Mouse (Mus musculus) limb, embryonic 10.5 days (tissue): ENCODE results near the gene Arpc2. TPM values are rescaled to one million over a fixed set of nuclear protein-coding genes. Genes with fewer than 3 reads are reported as not detected.
A peak's percentile ranks its signal among the peaks of the same experiment; 100 is the strongest.

Experiments used
- DNase-seq: peaks from one replicate; pipeline ENCODE4 v3.0.0-alpha.2; 2017; ENCODE audit warnings: low spot score
- H3K27ac ChIP-seq: fragments of 300-500 bp; sonication (generic); 2 replicates; pipeline ENCODE4 v1.5.1; 2016; ENCODE audit warnings: mild to moderate bottlenecking
- H3K27me3 ChIP-seq: fragments of 300-500 bp; sonication (generic); 2 replicates; pipeline ENCODE4 v1.6.1; 2016; ENCODE audit warnings: low read depth, mild to moderate bottlenecking; ENCODE audit not compliant: poor library complexity, severe bottlenecking
- H3K36me3 ChIP-seq: fragments of 300-500 bp; sonication (generic); 2 replicates; pipeline ENCODE4 v1.6.1; 2016; ENCODE audit warnings: mild to moderate bottlenecking, moderate library complexity
- H3K4me1 ChIP-seq: fragments of 300-500 bp; sonication (generic); 2 replicates; pipeline ENCODE4 v1.6.1; 2016
- H3K4me3 ChIP-seq: fragments of 300-500 bp; sonication (generic); 2 replicates; pipeline ENCODE4 v1.5.1; 2016; ENCODE audit warnings: mild to moderate bottlenecking, moderate library complexity
- H3K9me3 ChIP-seq: fragments of 300-500 bp; sonication (generic); replicated peaks from 2 replicates; pipeline ENCODE4 v1.6.1; 2016; ENCODE audit warnings: mild to moderate bottlenecking
- WGBS: fragments of 180-500 bp; shearing (Covaris S2); methylation state at CpG from one replicate; pipeline ENCODE4 v1.1.7; 2016; 5-methylcytosine and 5-hydroxymethylcytosine counted together
- polyA plus RNA-seq: library from polyadenylated mRNA; unstranded; fragments of >200 nt; fragmentation: Nextera tagmentation; extraction: Ambion mirVana; gene quantifications from 2 replicates; pipeline ENCODE4 v1.2.1, GENCODE M21; 2016

Gene Arpc2
- polyA plus RNA-seq, 1 experiment from 2014 or later: 355 TPM

DNA sequence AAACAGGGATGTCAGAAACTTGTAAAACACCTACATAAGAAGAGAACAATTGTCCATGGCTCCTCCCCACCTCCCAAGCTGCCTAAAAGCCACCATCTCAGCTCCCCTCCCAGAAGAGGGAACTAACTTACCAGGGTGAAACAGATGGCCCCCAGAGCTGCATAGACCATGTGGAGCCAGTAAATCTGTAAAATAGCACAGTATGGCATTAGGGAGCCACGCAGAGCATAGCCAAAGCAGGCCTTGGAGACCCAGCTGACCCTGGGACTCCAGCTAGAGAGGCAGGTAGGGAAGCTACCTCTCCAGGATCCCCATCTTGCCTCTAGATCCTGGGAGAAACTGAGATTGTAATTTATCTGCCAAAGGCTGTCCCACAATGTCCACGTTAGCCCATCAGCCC lies 53.9 kb downstream of the Arpc2 start:
- Histone ChIP-seq H3K36me3 (peaks cover 68% of the 10 kb centered on the region), H3K4me1 (peaks cover 16% of the 10 kb centered on the region)
- WGBS: 74% methylated on average over 2 of the region's 2 CpGs

DNA sequence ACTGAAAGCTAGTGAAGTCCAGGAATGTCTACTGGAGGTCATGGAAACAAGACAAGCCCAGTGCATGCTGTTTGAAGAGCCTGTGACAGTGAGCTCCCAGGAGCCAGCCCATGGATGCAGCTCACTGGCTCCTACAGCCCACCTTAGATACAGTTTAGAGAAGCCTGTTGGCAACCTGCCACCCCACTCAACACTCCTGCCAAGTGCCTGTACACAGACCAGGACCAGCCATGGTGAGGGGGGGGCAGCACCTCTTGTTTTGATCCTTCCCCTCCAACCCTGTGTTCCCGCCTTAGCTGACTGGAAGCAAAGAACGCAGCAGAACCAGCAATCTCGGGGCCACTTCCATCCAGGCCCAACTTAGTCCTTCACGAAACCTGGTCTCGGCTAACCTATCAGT lies 54.3 kb downstream of the Arpc2 start:
- H3K27me3 ChIP-seq: no peaks in the 10 kb centered on the region
- peaks cover 68% of the 10 kb centered on the region for H3K36me3 ChIP-seq
- H3K27ac ChIP-seq: no peak overlapping the region
- 92% methylated on average over 5 of the region's 5 CpGs for WGBS
- no peaks in the 10 kb centered on the region for H3K9me3 ChIP-seq
- H3K4me3 ChIP-seq: no peak overlapping the region
- H3K4me1 ChIP-seq: peaks cover 20% of the 10 kb centered on the region
- no peak for DNase-seq

More for the DNA sequence above, 53.9 kb downstream of the Arpc2 start:
- Histone ChIP-seq H3K4me3 (no peak overlapping the region), H3K27me3 (no peaks in the 10 kb centered on the region), H3K27ac (no peak overlapping the region), H3K9me3 (no peaks in the 10 kb centered on the region)
- DNase-seq: no peak

GRCm38 (mm10) chr1:74292331-74293020 lies 56.6 kb downstream of the Arpc2 start:
- Histone ChIP-seq H3K36me3 (peaks cover 67% of the 10 kb centered on the region), H3K9me3 (no peaks in the 10 kb centered on the region), H3K4me3 (no peak overlapping the region), H3K4me1 (peaks cover 26% of the 10 kb centered on the region), H3K27ac (no peak overlapping the region), H3K27me3 (no peaks in the 10 kb centered on the region)
- no peak for DNase-seq
- WGBS: 88% methylated on average over 11 of the region's 11 CpGs

DNA sequence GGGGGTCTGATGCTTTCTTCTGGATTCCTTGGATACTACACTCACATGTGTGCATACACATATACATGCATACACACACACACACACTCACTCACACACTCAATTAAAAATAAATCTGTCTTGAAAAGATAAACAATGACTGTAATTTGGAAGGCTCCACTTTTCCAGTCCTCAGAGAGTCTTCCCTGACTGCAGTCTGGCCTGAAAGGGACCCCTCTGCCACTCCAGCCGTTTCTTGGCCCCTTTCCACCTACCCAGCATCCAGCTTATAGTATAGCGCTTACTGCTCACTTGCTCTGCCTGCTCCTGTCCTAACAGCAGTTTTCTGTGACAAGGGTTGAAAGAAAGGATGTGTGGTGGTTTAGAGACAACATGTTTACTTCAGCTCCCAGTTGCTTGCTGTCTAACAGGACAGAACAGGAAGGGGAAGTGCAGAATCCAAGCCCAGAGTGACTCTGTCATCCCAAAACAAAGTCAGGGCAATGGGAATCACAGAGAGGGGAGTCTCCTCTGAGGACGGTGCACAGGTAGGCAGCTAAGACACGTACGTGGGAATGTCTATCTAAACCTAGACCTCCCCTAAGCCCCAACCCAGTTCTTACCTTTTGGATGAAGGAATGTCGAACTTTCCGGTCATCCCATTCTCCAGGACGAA lies 57.5 kb downstream of the Arpc2 start:
- H3K9me3 ChIP-seq: no peaks in the 10 kb centered on the region
- H3K4me3 ChIP-seq: no peak overlapping the region
- H3K4me1 ChIP-seq: peaks cover 26% of the 10 kb centered on the region
- DNase-seq: no peak
- no peak overlapping the region for H3K27ac ChIP-seq
- WGBS: 95% methylated on average over 8 of the region's 8 CpGs
- no peaks in the 10 kb centered on the region for H3K27me3 ChIP-seq
- peaks cover 60% of the 10 kb centered on the region for H3K36me3 ChIP-seq

DNA sequence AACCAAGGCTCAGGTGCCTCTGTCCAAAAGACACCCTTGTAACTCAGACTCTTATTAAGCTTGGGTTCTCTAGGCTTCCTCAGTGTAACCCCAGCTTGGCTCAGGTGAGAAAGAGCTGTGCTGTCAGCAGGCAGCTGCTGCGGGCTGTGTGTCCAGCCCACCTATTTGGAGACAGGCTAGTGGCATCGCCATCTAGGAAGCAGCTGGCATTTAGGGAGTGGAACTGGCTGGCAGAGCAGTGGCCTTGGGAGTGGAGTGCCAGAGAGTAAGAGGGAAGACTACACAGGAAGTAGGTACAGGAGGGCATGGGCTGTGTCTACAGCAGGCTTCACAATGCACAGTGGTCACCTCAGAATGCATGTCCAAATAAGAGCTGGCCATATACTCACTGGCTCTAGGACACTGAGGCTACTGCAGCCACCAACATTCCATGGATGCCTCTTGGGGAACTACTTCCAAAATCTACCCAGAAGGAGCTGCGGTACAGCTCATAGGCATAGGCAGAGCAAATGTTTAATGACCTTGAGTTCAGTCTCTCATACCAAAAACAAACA lies 58.3 kb downstream of the Arpc2 start:
- no peak for DNase-seq
- no peaks in the 10 kb centered on the region for H3K27me3 ChIP-seq
- H3K36me3 ChIP-seq: peaks cover 53% of the 10 kb centered on the region
- peaks cover 28% of the 10 kb centered on the region for H3K4me1 ChIP-seq
- 90% methylated on average over 3 of the region's 3 CpGs for WGBS
- 0 out of 2 replicates have a peak overlapping the region, but pooled peaks have one; percentile 27 for H3K27ac ChIP-seq
- no peaks in the 10 kb centered on the region for H3K9me3 ChIP-seq
- H3K4me3 ChIP-seq: no peak overlapping the region

DNA sequence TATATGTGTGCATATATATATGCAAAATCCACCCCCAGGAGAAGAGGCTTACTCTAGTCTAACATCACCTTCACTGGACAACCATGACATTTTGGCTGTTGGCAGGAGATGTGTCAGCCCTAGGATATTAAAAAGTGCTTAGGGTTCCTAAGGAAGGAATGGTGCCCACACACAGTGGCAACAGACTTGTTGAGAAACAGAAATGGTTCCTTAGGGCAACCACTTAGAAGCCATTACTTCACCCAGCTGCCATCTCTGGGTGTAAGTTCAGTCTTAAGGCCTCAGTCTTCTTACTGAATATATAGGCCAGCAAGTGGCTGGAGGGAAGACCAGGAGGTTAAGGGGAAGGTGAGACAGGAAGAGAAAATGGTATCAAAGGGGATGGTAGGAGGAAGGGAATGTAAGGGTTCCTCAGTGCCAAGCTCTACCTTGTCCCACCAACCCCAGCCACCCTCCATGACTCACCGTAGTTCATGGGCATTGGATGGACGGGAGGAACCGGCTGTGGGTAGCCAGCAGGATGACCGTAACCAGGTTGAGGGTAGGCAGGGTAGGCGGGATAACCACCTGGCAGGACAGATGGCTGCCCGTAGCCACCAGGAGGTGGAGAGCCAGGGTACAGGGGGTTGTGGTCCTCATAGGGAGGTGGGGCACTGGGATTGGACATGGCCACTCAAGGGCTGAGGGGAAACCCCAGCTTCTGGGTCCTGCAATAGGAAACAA lies 59.0 kb downstream of the Arpc2 start:
- Histone ChIP-seq H3K9me3 (no peaks in the 10 kb centered on the region), H3K36me3 (peaks cover 45% of the 10 kb centered on the region), H3K4me1 (peaks cover 30% of the 10 kb centered on the region), H3K27ac (peak overlapping the region; percentile 81), H3K27me3 (no peaks in the 10 kb centered on the region), H3K4me3 (peak overlapping the region; percentile 32; the same call in 1 of the 2 replicates)
- no peak for DNase-seq
- 93% methylated on average over 6 of the region's 6 CpGs for WGBS

- peaks cover 30% of the 10 kb centered on the region for H3K4me1 ChIP-seq
- H3K27ac ChIP-seq: peak overlapping the region; percentile 81
- peak; percentile 60 for DNase-seq
- H3K4me3 ChIP-seq: peak overlapping the region; percentile 32
- H3K27me3 ChIP-seq: no peaks in the 10 kb centered on the region
- no peaks in the 10 kb centered on the region for H3K9me3 ChIP-seq
- peaks cover 38% of the 10 kb centered on the region for H3K36me3 ChIP-seq
- WGBS: 20% methylated on average over 9 of the region's 9 CpGs
Measured at GRCm38 (mm10) chr1:74295456-74296171, 59.7 kb downstream of the Arpc2 start.

DNA sequence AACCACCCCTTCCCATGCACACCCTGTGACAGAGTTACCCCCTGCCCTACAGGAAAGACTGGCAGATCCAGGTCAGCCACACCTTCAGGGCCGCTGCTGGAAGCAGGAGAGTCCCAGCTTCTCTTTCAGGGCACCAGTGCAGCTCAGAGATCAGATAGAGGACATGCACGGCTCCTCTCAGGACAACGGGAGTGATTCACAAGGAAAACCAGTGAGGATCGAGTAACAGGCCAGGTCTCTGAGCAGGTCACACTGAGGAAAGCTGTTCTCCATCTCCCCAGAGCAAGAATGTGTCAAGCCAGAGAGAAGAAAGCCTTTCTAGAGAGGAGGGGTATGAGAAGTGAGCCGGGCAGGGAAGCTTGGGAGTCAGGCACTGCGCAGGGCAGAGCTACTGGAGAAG lies 60.6 kb downstream of the Arpc2 start:
- Histone ChIP-seq H3K4me1 (peaks cover 30% of the 10 kb centered on the region), H3K27ac (peak overlapping the region; percentile 81), H3K36me3 (peaks cover 30% of the 10 kb centered on the region), H3K27me3 (no peaks in the 10 kb centered on the region), H3K9me3 (no peaks in the 10 kb centered on the region), H3K4me3 (no peak overlapping the region)
- WGBS: 39% methylated on average over 6 of the region's 6 CpGs
- DNase-seq: no peak

GRCm38 (mm10) chr1:74297269-74297668 lies 61.4 kb downstream of the Arpc2 start:
- Histone ChIP-seq H3K9me3 (no peaks in the 10 kb centered on the region), H3K4me1 (peaks cover 30% of the 10 kb centered on the region), H3K36me3 (peaks cover 22% of the 10 kb centered on the region), H3K4me3 (no peak overlapping the region), H3K27ac (no peak overlapping the region; the same call in 1 of the 2 replicates), H3K27me3 (no peaks in the 10 kb centered on the region)
- WGBS: 57% methylated on average over 3 of the region's 3 CpGs
- DNase-seq: no peak

DNA sequence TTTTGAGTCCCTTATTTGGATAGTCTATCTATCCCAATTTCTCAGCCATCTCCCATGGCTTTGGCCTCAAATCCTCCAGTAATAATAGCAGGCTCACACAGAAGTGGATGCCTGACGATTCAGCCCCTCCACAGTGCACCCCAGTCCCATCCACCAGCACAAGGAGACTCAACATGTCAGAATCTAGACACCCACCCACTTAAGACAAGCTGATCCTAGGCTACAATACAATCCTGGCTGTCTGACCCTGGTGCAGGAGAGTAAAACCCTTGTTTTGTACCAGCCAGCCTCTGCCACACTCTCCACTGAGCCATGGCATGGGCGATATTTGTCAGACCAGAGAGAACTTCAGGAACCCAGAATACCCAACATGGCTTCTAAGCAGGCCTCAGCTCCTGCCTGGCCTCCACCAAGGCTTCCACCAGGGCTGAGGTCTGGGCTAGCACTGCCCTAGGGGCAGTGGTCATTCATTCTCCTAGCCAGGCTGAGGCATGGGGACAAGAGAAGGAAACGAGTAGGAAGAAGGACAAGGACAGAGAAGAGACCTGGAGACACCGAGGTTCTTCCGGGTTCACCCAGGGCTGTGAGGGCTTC lies 62.4 kb downstream of the Arpc2 start:
- peaks cover 14% of the 10 kb centered on the region for H3K36me3 ChIP-seq
- H3K9me3 ChIP-seq: no peaks in the 10 kb centered on the region
- H3K4me1 ChIP-seq: peaks cover 38% of the 10 kb centered on the region
- 87% methylated on average over 5 of the region's 5 CpGs for WGBS
- no peak for DNase-seq
- no peak overlapping the region for H3K4me3 ChIP-seq
- no peaks in the 10 kb centered on the region for H3K27me3 ChIP-seq
- no peak overlapping the region for H3K27ac ChIP-seq

DNA sequence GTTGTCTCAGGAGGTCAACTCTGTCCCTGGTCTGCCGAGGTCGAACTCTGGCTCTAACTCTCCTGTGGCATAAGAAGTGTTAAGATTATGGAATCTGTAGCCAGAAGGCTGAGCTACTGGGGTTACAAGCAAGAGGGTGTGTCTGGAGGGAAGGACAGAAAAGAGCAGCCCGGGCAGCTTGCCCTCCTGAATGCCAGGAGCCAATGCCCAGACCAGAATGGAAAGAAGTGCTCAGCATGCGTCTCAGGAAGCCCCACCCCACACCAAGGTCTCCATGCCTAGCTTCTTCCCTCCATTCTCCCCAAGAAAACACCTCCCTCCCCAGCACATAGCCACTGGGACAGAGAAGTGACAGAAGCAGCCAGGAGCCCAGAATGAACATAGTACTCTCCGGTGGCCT lies 63.1 kb downstream of the Arpc2 start:
- DNase-seq: no peak
- no peaks in the 10 kb centered on the region for H3K27me3 ChIP-seq
- H3K4me3 ChIP-seq: no peak overlapping the region
- peaks cover 44% of the 10 kb centered on the region for H3K4me1 ChIP-seq
- WGBS: 75% methylated on average over 5 of the region's 5 CpGs
- H3K27ac ChIP-seq: no peak overlapping the region
- peaks cover 7% of the 10 kb centered on the region for H3K36me3 ChIP-seq
- no peaks in the 10 kb centered on the region for H3K9me3 ChIP-seq
